In the genomic region with DNA sequence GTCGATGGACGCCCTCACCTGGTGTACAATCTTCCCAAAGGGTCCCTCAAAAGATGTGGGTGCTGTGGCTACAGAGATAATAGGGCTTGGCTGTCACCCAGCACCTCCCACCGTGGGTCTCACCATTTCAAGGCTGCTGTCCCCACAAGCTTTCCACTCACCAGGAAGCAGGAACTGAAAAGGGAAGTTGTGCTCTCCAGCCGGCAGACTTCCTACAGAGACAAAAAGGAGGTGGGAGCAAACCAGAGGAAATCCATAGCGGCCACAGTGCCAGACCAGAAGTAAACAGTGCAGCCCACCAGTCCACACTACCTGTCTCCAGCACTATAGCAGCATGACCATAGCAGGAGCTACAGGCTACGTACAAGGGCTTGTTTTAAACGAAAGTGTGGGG, we compare ENCODE assay signal across 21 mouse cellular contexts. TPM values are rescaled to one million over a fixed set of nuclear protein-coding genes. Genes with fewer than 3 reads are reported as not detected.
DNase-seq lines count a peak whose midpoint lies in the region; ATAC-seq and TF ChIP-seq lines count a peak whose summit lies in the region.
"Had no signal": no experiment of that assay in that cellular context is flagged by ENCODE, and none has a peak within 500 bp of the region (broad histone marks: within the 10 kb centered on the region; RNA-seq: fewer than 3 reads in every experiment).

No protein-coding gene starts in this region.

- TF ChIP-seq EP300 in stomach, postnatal 0 days (optimal IDR thresholded peaks at IDR 0.05) = no peak

- no peaks in the 10 kb centered on the region for H3K4me1 ChIP-seq in hindbrain, embryonic 12.5 days
- no peaks in the 10 kb centered on the region for H3K4me1 ChIP-seq in hindbrain, embryonic 14.5 days (replicated peaks; ENCODE audit: control insufficient read depth, insufficient read depth, low read length)
- H3K4me1 ChIP-seq in lung, embryonic 15.5 days = peaks cover 23% of the 10 kb centered on the region
- H3K4me1 ChIP-seq in stomach, postnatal 0 days (replicated peaks; ENCODE audit: control insufficient read depth, insufficient read depth) = no peaks in the 10 kb centered on the region
- no peaks in the 10 kb centered on the region for H3K4me1 ChIP-seq in hindbrain, embryonic 16.5 days (ENCODE audit: control insufficient read depth, insufficient read depth, low read depth, low read length)
- H3K4me1 ChIP-seq: limb, embryonic 10.5 days; midbrain, embryonic 13.5 days; neural tube, embryonic 15.5 days had no signal

- H3K4me2 ChIP-seq in hindbrain, embryonic 12.5 days (replicated peaks) = no peak overlapping the region
- no peak overlapping the region for H3K4me2 ChIP-seq in hindbrain, embryonic 14.5 days (replicated peaks)
- H3K4me2 ChIP-seq in lung, embryonic 15.5 days = 0 out of 2 replicates have a peak overlapping the region, but pooled peaks have one; percentile 44
- no peak overlapping the region for H3K4me2 ChIP-seq in stomach, postnatal 0 days (replicated peaks; ENCODE audit: low read depth)
- no peak overlapping the region for H3K4me2 ChIP-seq in hindbrain, embryonic 16.5 days (ENCODE audit: low read length)
- H3K4me2 ChIP-seq: midbrain, embryonic 13.5 days; neural tube, embryonic 15.5 days had no signal

- 0 out of 2 replicates have a peak overlapping the region, but pooled peaks have one; percentile 13 for H3K9ac ChIP-seq in hindbrain, embryonic 12.5 days
- no peak overlapping the region for H3K9ac ChIP-seq in hindbrain, embryonic 14.5 days
- no peak overlapping the region for H3K9ac ChIP-seq in lung, embryonic 15.5 days
- no peak overlapping the region for H3K9ac ChIP-seq in stomach, postnatal 0 days (ENCODE audit: low read length)
- no peak overlapping the region for H3K9ac ChIP-seq in hindbrain, embryonic 16.5 days (ENCODE audit: low read depth, low read length)
- H3K9ac ChIP-seq: forebrain, postnatal 0 days; liver, embryonic 14.5 days; midbrain, embryonic 13.5 days; neural tube, embryonic 15.5 days had no signal

- peaks cover 3% of the 10 kb centered on the region; the same call in 1 of the 2 replicates for H3K36me3 ChIP-seq in hindbrain, embryonic 12.5 days
- 0 out of 2 replicates have a peak, but pooled peaks cover 6% of the 10 kb centered on the region for H3K36me3 ChIP-seq in hindbrain, embryonic 14.5 days (replicated peaks; ENCODE audit: control insufficient read depth, insufficient read depth)
- peaks cover 3% of the 10 kb centered on the region; the same call in 1 of the 2 replicates for H3K36me3 ChIP-seq in lung, embryonic 15.5 days
- H3K36me3 ChIP-seq in stomach, postnatal 0 days (ENCODE audit: control insufficient read depth, insufficient read depth, low read length) = peaks cover 3% of the 10 kb centered on the region
- H3K36me3 ChIP-seq in hindbrain, embryonic 16.5 days (ENCODE audit: control insufficient read depth, insufficient read depth, low read length) = 0 out of 2 replicates have a peak, but pooled peaks cover 8% of the 10 kb centered on the region
- H3K36me3 ChIP-seq: limb, embryonic 10.5 days had no signal

- H3K27ac ChIP-seq in hindbrain, embryonic 12.5 days = no peak overlapping the region
- H3K27ac ChIP-seq in hindbrain, embryonic 14.5 days = no peak overlapping the region
- peak overlapping the region; percentile 95 for H3K27ac ChIP-seq in lung, embryonic 15.5 days
- H3K27ac ChIP-seq in stomach, postnatal 0 days (replicated peaks) = peak overlapping the region; percentile 80; the same call in 1 of the 2 replicates
- H3K27ac ChIP-seq in hindbrain, embryonic 16.5 days (ENCODE audit: low read depth, low read length) = no peak overlapping the region
- H3K27ac ChIP-seq: left cerebral cortex, adult 2 months; limb, embryonic 10.5 days; liver, embryonic 14.5 days; midbrain, embryonic 13.5 days; neural tube, embryonic 15.5 days had no signal

- WGBS in hindbrain, embryonic 12.5 days = 74% methylated on average over 7 of the region's 7 CpGs
- WGBS in hindbrain, embryonic 14.5 days = 77% methylated on average over 7 of the region's 7 CpGs
- 46% methylated on average over 7 of the region's 7 CpGs for WGBS in lung, embryonic 15.5 days
- 50% methylated on average over 7 of the region's 7 CpGs for WGBS in stomach, postnatal 0 days
- 82% methylated on average over 7 of the region's 7 CpGs for WGBS in hindbrain, embryonic 16.5 days

- H3K4me3 ChIP-seq in hindbrain, embryonic 12.5 days = no peak overlapping the region
- no peak overlapping the region for H3K4me3 ChIP-seq in hindbrain, embryonic 14.5 days (replicated peaks; ENCODE audit: low read length)
- H3K4me3 ChIP-seq in lung, embryonic 15.5 days = no peak overlapping the region
- no peak overlapping the region for H3K4me3 ChIP-seq in stomach, postnatal 0 days (ENCODE audit: low read depth, low read length)
- no peak overlapping the region for H3K4me3 ChIP-seq in hindbrain, embryonic 16.5 days (ENCODE audit: low read length)
- H3K4me3 ChIP-seq: left cerebral cortex, adult 2 months; limb, embryonic 10.5 days; midbrain, embryonic 13.5 days; myocyte; neural tube, embryonic 15.5 days had no signal

- H3K27me3 ChIP-seq in hindbrain, embryonic 12.5 days = no peaks in the 10 kb centered on the region
- H3K27me3 ChIP-seq in hindbrain, embryonic 14.5 days (ENCODE audit: control insufficient read depth, insufficient read depth, low read length) = no peaks in the 10 kb centered on the region
- H3K27me3 ChIP-seq in lung, embryonic 15.5 days = no peaks in the 10 kb centered on the region
- H3K27me3 ChIP-seq in stomach, postnatal 0 days (ENCODE audit: control insufficient read depth, insufficient read depth, low read length) = no peaks in the 10 kb centered on the region
- no peaks in the 10 kb centered on the region for H3K27me3 ChIP-seq in hindbrain, embryonic 16.5 days (replicated peaks; ENCODE audit: control insufficient read depth, insufficient read depth, low read length)
- H3K27me3 ChIP-seq: midbrain, embryonic 13.5 days; neural tube, embryonic 15.5 days had no signal

- TF ChIP-seq CTCF in stomach, postnatal 0 days (IDR thresholded peaks at IDR 0.05; ENCODE audit: low read depth) = no peak

- no peak for ATAC-seq in hindbrain, embryonic 12.5 days (ENCODE audit: low FRiP score)
- ATAC-seq in hindbrain, embryonic 14.5 days (ENCODE audit: low FRiP score) = no peak
- ATAC-seq in lung, embryonic 15.5 days (ENCODE audit: borderline replicate concordance, extremely low read depth, low FRiP score, low TSS enrichment) = 0 out of 2 replicates have a peak, but pooled peaks have one; percentile 6
- ATAC-seq in stomach, postnatal 0 days (ENCODE audit: low FRiP score, low TSS enrichment) = no peak
- ATAC-seq in hindbrain, embryonic 16.5 days = no peak
- ATAC-seq: forebrain, postnatal 0 days; inflammation-experienced regulatory T-cells, adult 6 months; midbrain, embryonic 13.5 days had no signal

- no peak for DNase-seq in hindbrain, embryonic 14.5 days (ENCODE audit: low spot score)
- no peak for DNase-seq in lung, adult 18-20 months
- DNase-seq in lung, postnatal 36 days = peak; percentile 17
- no peak for DNase-seq in stomach, postnatal 0 days (ENCODE audit: low spot score)
- no peak for DNase-seq in cerebellum, postnatal 10 days
- DNase-seq: adrenal gland, postnatal 25 days; cerebellum, adult 2 months; forebrain, postnatal 0 days; heart, postnatal 14 days; kidney, postnatal 10 days; thymus, adult 2 months had no signal

- H3K9me3 ChIP-seq in hindbrain, embryonic 12.5 days (replicated peaks) = no peaks in the 10 kb centered on the region
- no peaks in the 10 kb centered on the region for H3K9me3 ChIP-seq in hindbrain, embryonic 14.5 days (ENCODE audit: control insufficient read depth, low read length)
- no peaks in the 10 kb centered on the region for H3K9me3 ChIP-seq in lung, embryonic 15.5 days
- H3K9me3 ChIP-seq in stomach, postnatal 0 days (ENCODE audit: control insufficient read depth, low read length) = no peaks in the 10 kb centered on the region
- H3K9me3 ChIP-seq in hindbrain, embryonic 16.5 days (ENCODE audit: control insufficient read depth, low read length) = no peaks in the 10 kb centered on the region
- H3K9me3 ChIP-seq: limb, embryonic 10.5 days; midbrain, embryonic 13.5 days; neural tube, embryonic 15.5 days had no signal

RNA-seq across cellular contexts. Expression of gene Ehmt1, which starts 7.5 kb away (rescaled TPM):
- polyA plus RNA-seq in hindbrain, embryonic 12.5 days (2016; fragmentation: Nextera tagmentation; extraction: Ambion mirVana) = 126 and 134 TPM in 2 replicates
- polyA plus RNA-seq in hindbrain, embryonic 14.5 days (2014; fragmentation: Nextera tagmentation; extraction: Ambion mirVana) = 77.7 and 81.8 TPM in 2 replicates
- polyA plus RNA-seq in lung, embryonic 15.5 days (2015; fragmentation: Nextera tagmentation; extraction: Ambion mirVana) = 89.4 and 91.7 TPM in 2 replicates
- 23.1 and 27.5 TPM in 2 replicates for polyA plus RNA-seq in stomach, postnatal 0 days (2015; fragmentation: Nextera tagmentation; extraction: Ambion mirVana)
- polyA plus RNA-seq in hindbrain, embryonic 16.5 days (2015; fragmentation: Nextera tagmentation; extraction: Ambion mirVana) = 71.2 and 82.0 TPM in 2 replicates

RNA-seq across cellular contexts. Expression of gene Arrdc1, which starts 8.1 kb away (rescaled TPM):
- polyA plus RNA-seq in hindbrain, embryonic 12.5 days (2016; fragmentation: Nextera tagmentation; extraction: Ambion mirVana) = 20.0 and 21.9 TPM in 2 replicates
- polyA plus RNA-seq in hindbrain, embryonic 14.5 days (2014; fragmentation: Nextera tagmentation; extraction: Ambion mirVana) = 22.6 and 26.0 TPM in 2 replicates
- 98.8 and 116 TPM in 2 replicates for polyA plus RNA-seq in lung, embryonic 15.5 days (2015; fragmentation: Nextera tagmentation; extraction: Ambion mirVana)
- polyA plus RNA-seq in stomach, postnatal 0 days (2015; fragmentation: Nextera tagmentation; extraction: Ambion mirVana) = 94.7 and 105 TPM in 2 replicates
- 45.8 and 46.8 TPM in 2 replicates for polyA plus RNA-seq in hindbrain, embryonic 16.5 days (2015; fragmentation: Nextera tagmentation; extraction: Ambion mirVana)

RNA-seq across cellular contexts. Expression of gene Zmynd19, which starts 22.6 kb away (rescaled TPM):
- 19.7 and 20.7 TPM in 2 replicates for polyA plus RNA-seq in hindbrain, embryonic 12.5 days (2016; fragmentation: Nextera tagmentation; extraction: Ambion mirVana)
- 23.4 and 23.9 TPM in 2 replicates for polyA plus RNA-seq in hindbrain, embryonic 14.5 days (2014; fragmentation: Nextera tagmentation; extraction: Ambion mirVana)
- 16.3 and 17.0 TPM in 2 replicates for polyA plus RNA-seq in lung, embryonic 15.5 days (2015; fragmentation: Nextera tagmentation; extraction: Ambion mirVana)
- 7.1 and 7.8 TPM in 2 replicates for polyA plus RNA-seq in stomach, postnatal 0 days (2015; fragmentation: Nextera tagmentation; extraction: Ambion mirVana)
- polyA plus RNA-seq in hindbrain, embryonic 16.5 days (2015; fragmentation: Nextera tagmentation; extraction: Ambion mirVana) = 5.4 and 14.6 TPM in 2 replicates

RNA-seq across cellular contexts. Expression of gene Dph7, which starts 35.2 kb away (rescaled TPM):
- polyA plus RNA-seq in hindbrain, embryonic 12.5 days (2016; fragmentation: Nextera tagmentation; extraction: Ambion mirVana) = 28.5 and 29.9 TPM in 2 replicates
- 32.6 and 32.8 TPM in 2 replicates for polyA plus RNA-seq in hindbrain, embryonic 14.5 days (2014; fragmentation: Nextera tagmentation; extraction: Ambion mirVana)
- polyA plus RNA-seq in lung, embryonic 15.5 days (2015; fragmentation: Nextera tagmentation; extraction: Ambion mirVana) = 24.5 and 26.0 TPM in 2 replicates
- polyA plus RNA-seq in stomach, postnatal 0 days (2015; fragmentation: Nextera tagmentation; extraction: Ambion mirVana) = 12.1 TPM in 2 replicates
- polyA plus RNA-seq in hindbrain, embryonic 16.5 days (2015; fragmentation: Nextera tagmentation; extraction: Ambion mirVana) = 36.5 and 39.0 TPM in 2 replicates

RNA-seq across cellular contexts. Expression of gene Mrpl41, which starts 47.9 kb away (rescaled TPM):
- 141 and 148 TPM in 2 replicates for polyA plus RNA-seq in hindbrain, embryonic 12.5 days (2016; fragmentation: Nextera tagmentation; extraction: Ambion mirVana)
- 173 and 187 TPM in 2 replicates for polyA plus RNA-seq in hindbrain, embryonic 14.5 days (2014; fragmentation: Nextera tagmentation; extraction: Ambion mirVana)
- 106 and 114 TPM in 2 replicates for polyA plus RNA-seq in lung, embryonic 15.5 days (2015; fragmentation: Nextera tagmentation; extraction: Ambion mirVana)
- 121 and 122 TPM in 2 replicates for polyA plus RNA-seq in stomach, postnatal 0 days (2015; fragmentation: Nextera tagmentation; extraction: Ambion mirVana)
- polyA plus RNA-seq in hindbrain, embryonic 16.5 days (2015; fragmentation: Nextera tagmentation; extraction: Ambion mirVana) = 159 and 182 TPM in 2 replicates

Comparison
In these comparisons a context has a peak if more than half of its experiments do, and no peak if none do; other contexts are left out.
1. H3K27ac ChIP-seq: peak in lung, embryonic 15.5 days (single experiment) and stomach, postnatal 0 days (single experiment); none in hindbrain, embryonic 12.5 days (single experiment), hindbrain, embryonic 14.5 days (single experiment) and hindbrain, embryonic 16.5 days (single experiment).